Mouse (Mus musculus) lung, postnatal 0 days (tissue): ENCODE results near the gene Tbc1d5.

Experiments
- CTCF ChIP-seq: IDR thresholded peaks from 2 replicates; pipeline ENCODE4 v1.5.1; 2016; ENCODE audit warnings: antibody characterized with exemption, mild to moderate bottlenecking
- EP300 ChIP-seq: IDR thresholded peaks from 2 replicates; pipeline ENCODE4 v1.6.1; 2016; ENCODE audit warnings: antibody characterized with exemption, mild to moderate bottlenecking, control low read depth

DNA sequence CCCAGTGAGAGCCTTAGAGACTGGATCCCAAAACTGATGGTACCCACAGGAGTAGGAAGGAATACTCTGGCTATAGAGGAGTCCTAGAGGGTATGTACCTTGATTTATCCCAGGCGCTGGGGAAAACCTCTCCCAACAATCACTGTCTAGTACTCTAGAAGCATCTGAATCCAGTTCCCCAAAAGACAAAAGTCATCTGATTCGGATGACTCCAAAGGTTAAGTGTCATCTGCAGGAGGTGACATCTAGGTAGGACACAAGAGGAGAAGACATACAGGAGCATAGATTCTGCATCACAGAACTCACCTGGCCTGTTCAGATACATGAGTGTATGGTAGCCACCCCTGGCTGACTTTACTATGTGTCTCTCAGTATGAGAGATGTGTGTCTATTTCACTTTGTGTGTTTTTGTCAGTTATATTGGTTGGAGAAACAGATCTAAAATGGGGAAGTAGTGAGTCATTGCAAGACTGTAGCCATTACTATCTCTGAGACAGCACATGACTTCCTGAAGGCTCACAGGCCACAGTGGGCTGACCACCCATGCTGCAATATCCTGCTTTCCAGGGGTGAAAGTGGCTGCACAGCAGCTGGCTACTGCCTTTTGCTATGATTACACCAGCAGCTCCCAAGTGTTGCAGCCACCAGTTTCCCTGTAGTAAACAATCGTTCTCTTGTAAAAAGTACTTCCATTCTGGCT, 185.7 kb downstream of the Tbc1d5 start:
- no peak for TF ChIP-seq CTCF
- TF ChIP-seq EP300, result no peak
